Mouse (Mus musculus) E14TG2a.4 (cell line): Measurements from ENCODE around the gene Atrnl1.

Experiments used
- CTCF ChIP-seq: conservative IDR thresholded peaks from 2 replicates; pipeline ENCODE4 v1.5.1; 2014; ENCODE audit warnings: low read length
- NANOG ChIP-seq: IDR thresholded peaks from 2 replicates; pipeline ENCODE4 v1.6.1; 2014; ENCODE audit warnings: borderline replicate concordance, low read length, mixed read lengths

DNA sequence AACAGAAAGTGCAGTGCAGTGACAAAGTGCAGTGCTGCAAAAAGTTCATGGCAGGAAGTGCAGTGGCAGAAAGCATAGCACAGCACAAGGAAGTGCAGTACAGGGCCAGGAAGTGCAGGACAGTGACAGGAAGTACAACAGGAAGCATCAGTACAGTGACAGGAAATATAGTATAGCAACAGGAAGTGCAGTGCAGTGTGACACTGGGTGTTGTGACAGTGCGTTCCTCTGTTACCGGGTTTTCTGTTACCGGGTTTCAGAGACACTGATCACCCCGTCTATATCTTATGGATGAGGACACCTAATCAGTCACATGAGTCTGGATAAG, 38.1 kb downstream of the Atrnl1 start:
- TF ChIP-seq CTCF (no peak), NANOG (no peak)
